Mouse (Mus musculus): Measurements from ENCODE around the gene Hnrnpu. TPM values are rescaled to one million over a fixed set of nuclear protein-coding genes. Genes with fewer than 3 reads are reported as not detected.
A peak's percentile ranks its signal among the peaks of the same experiment; 100 is the strongest.

Hnrnpu gene
- total RNA-seq, 2 experiments from 2014 or later = 91.7 to 124 TPM

GRCm38 (mm10) chr1:178342612-178343011 is 5.0 kb upstream of the Hnrnpu start:
- intact Hi-C loops (cut with DNase I) = no loop called here
- no peak for DNase-seq

GRCm38 (mm10) chr1:178342063-178342462 is 4.5 kb upstream of the Hnrnpu start:
- intact Hi-C loops (cut with DNase I) = no loop called here
- no peak for DNase-seq

- no peak for DNase-seq
- intact Hi-C loops (cut with DNase I) = loop anchor here (2.0 kb wide), 1 partner anchor 25 kb away; no protein-coding TSS in a partner anchor
Observed at GRCm38 (mm10) chr1:178341435-178341834, 3.8 kb upstream of the Hnrnpu start.

- DNase-seq = no peak
- intact Hi-C loops (cut with DNase I) = loop anchor here (2.0 kb wide), 1 partner anchor 27 kb away; no protein-coding TSS in a partner anchor
Observed at GRCm38 (mm10) chr1:178340213-178340612, 2.6 kb upstream of the Hnrnpu start.

- intact Hi-C loops (cut with DNase I) = no loop called here
- no peak for DNase-seq
Observed at GRCm38 (mm10) chr1:178338318-178338641, 683 bp upstream of the Hnrnpu start.

- peak in 1 of 2 experiments; percentile 32 for DNase-seq
- intact Hi-C loops (cut with DNase I) = loop anchor here (1.0 kb wide), 2 partner anchors 19 to 69 kb away; partner anchors contain the start of gene Efcab2
Observed at GRCm38 (mm10) chr1:178336777-178337481, 668 bp downstream of the Hnrnpu start.

GRCm38 (mm10) chr1:178336289-178336775 is 1.3 kb downstream of the Hnrnpu start:
- peak; percentile 90 to 95 for DNase-seq
- intact Hi-C loops (cut with DNase I) = loop anchor here (1.0 kb wide), 1 partner anchor 18 kb away; no protein-coding TSS in a partner anchor

GRCm38 (mm10) chr1:178335860-178336261 is 1.7 kb downstream of the Hnrnpu start:
- DNase-seq = no peak
- intact Hi-C loops (cut with DNase I) = loop anchor here (1.0 kb wide), 1 partner anchor 18 kb away; no protein-coding TSS in a partner anchor

- intact Hi-C loops (cut with DNase I) = no loop called here
- DNase-seq = no peak
Observed at GRCm38 (mm10) chr1:178329946-178330345, 7.7 kb downstream of the Hnrnpu start.

GRCm38 (mm10) chr1:178329017-178329416 is 8.6 kb downstream of the Hnrnpu start:
- no peak for DNase-seq
- intact Hi-C loops (cut with DNase I) = no loop called here

- intact Hi-C loops (cut with DNase I) = no loop called here
- DNase-seq = no peak
Observed at GRCm38 (mm10) chr1:178326950-178327349, 10.6 kb downstream of the Hnrnpu start.

- DNase-seq = no peak
- intact Hi-C loops (cut with DNase I) = no loop called here
Observed at GRCm38 (mm10) chr1:178326357-178326756, 11.2 kb downstream of the Hnrnpu start.

GRCm38 (mm10) chr1:178324568-178324967 is 13.0 kb downstream of the Hnrnpu start:
- intact Hi-C loops (cut with DNase I) = no loop called here
- no peak for DNase-seq

- no peak for DNase-seq
- intact Hi-C loops (cut with DNase I) = no loop called here
Observed at GRCm38 (mm10) chr1:178323235-178323634, 14.4 kb downstream of the Hnrnpu start.

GRCm38 (mm10) chr1:178321730-178322357 is 15.8 kb downstream of the Hnrnpu start:
- no peak for DNase-seq
- intact Hi-C loops (cut with DNase I) = loop anchor here (1.0 kb wide), 1 partner anchor 9 kb away; no protein-coding TSS in a partner anchor

- intact Hi-C loops (cut with DNase I) = loop anchor here (1.0 kb wide), 1 partner anchor 10 kb away; no protein-coding TSS in a partner anchor
- no peak for DNase-seq
Observed at GRCm38 (mm10) chr1:178320723-178321590, 16.6 kb downstream of the Hnrnpu start.

- no peak for DNase-seq
- intact Hi-C loops (cut with DNase I) = no loop called here
Observed at GRCm38 (mm10) chr1:178320038-178320722, 17.4 kb downstream of the Hnrnpu start.

GRCm38 (mm10) chr1:178319295-178320037 is 18.1 kb downstream of the Hnrnpu start:
- intact Hi-C loops (cut with DNase I) = no loop called here
- no peak for DNase-seq
